Mouse (Mus musculus): ENCODE results near the gene Kif27. TPM values are rescaled to one million over a fixed set of nuclear protein-coding genes. Genes with fewer than 3 reads are reported as not detected.
"Not testable (repeated sequence)": the region's sequence is repeated elsewhere in the genome, so short reads cannot be mapped to it uniquely, and the experiment has no call there.

Gene Kif27
- polyA plus RNA-seq, 1 experiment from 2014 or later, result 0.37 TPM

DNA sequence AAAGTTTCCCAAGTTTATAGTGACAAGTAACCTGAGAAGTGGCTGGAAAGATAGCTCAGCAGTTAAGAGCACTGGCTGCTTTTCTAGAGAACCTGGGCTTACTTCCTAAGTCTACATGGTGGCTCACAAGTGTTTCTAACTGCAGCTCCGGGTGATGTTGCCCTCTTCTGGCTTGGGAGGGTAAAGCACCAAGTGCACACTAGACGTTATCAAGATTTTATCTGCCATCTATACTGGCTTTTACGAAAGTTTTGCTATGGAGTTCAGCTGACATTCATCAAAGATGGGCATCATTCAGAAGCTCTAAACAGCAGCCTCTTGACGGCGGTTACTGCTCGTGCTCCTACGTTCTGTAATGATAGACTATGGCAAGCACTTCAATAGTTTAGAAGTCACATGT lies 29.0 kb upstream of the Kif27 start:
- 14% methylated on average over 7 of the region's 7 CpGs for WGBS
- Histone ChIP-seq H3K4me1 (replicated peaks) (peaks cover 12% of the 10 kb centered on the region), H3K9me3 (replicated peaks) (no peaks in the 10 kb centered on the region), H3K27me3 (no peaks in the 10 kb centered on the region), H3K9ac (no peak overlapping the region), H3K36me3 (peaks cover 22% of the 10 kb centered on the region), H3K4me2 (no peak overlapping the region), H3K4me3 (no peak overlapping the region), H3K27ac (no peak overlapping the region)
- no peak for ATAC-seq (replicated peaks; ENCODE audit: insufficient number of reproducible peaks, insufficient read depth, low FRiP score, low read depth)

DNA sequence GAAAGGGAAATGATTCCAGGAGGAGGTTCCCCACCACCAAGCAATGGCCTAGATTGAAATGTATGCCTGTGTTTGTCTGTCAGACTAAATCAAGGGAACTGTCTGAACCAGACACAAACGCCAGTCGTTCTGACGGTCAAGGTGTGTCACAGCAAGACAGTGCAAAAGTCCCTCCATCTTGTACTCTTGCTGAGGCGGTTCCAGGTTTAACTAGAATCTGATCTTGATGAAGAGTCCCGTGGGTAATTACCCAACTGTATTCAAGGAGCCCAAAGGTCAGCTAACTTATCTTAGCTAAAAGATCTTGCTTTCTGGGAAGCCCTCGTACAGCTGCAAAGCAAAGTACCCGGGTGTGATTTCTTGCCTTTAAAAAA lies 26.6 kb upstream of the Kif27 start:
- Histone ChIP-seq H3K27ac (peak overlapping the region; percentile 27; the same call in 1 of the 2 replicates), H3K9ac (peak overlapping the region; percentile 80; the same call in 1 of the 2 replicates), H3K9me3 (replicated peaks) (peaks cover 3% of the 10 kb centered on the region; the same call in 1 of the 2 replicates), H3K4me3 (peak overlapping the region; percentile 83), H3K36me3 (peaks cover 25% of the 10 kb centered on the region), H3K4me1 (replicated peaks) (peaks cover 12% of the 10 kb centered on the region), H3K27me3 (no peaks in the 10 kb centered on the region), H3K4me2 (peak overlapping the region; percentile 95)
- ATAC-seq (replicated peaks; ENCODE audit: insufficient number of reproducible peaks, insufficient read depth, low FRiP score, low read depth), result no peak
- WGBS, result 71% methylated on average over 7 of the region's 7 CpGs

DNA sequence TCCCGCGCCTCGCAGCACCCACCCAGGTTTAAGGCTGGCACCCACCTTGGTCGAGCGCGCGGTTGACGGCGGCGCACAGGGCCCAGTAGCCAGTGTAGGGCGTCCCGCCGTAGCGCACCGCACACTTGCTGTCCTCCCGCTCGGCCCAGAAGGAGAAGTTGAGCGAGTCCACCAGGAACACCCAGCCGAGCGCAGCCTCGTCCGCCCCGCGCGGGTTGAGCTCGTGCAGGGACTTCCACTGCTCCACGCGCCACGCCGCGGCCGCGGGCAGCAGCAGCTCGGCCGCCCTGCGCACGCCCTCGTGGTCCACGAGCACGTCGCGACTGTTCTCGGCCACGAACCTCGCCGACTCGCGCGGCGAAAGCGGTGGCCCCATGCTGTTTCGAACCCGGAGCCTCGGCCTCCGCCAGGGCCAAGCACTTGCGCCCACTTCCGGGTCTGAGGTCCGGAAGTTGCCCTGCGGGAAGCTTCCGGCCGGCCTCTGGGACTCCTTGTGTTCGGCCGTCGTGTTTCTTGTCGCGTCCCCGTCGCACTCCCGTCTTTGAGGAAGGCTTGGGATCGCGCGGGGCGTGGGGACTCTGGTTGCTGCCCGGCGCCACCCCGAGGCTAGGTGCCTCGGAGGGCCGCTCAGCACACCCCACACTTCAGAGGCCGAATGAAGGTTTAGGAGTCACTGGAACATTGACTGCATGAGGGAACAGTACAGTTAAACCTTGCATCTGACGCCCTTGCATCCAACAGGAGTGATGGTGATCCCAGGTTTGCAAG lies 26.0 kb upstream of the Kif27 start, which contains the start of gene 2210016F16Rik:
TSS of gene 2210016F16Rik (minus strand) at position 447 of the 768 bp plus-strand sequence.
- peak within 1 kb of the TSS; percentile 80 for H3K9ac ChIP-seq
- H3K4me3 ChIP-seq, result peak within 1 kb of the TSS; percentile 83
- H3K36me3 ChIP-seq, result peaks cover 25% of the 10 kb centered on the region
- peaks cover 12% of the 10 kb centered on the region for H3K4me1 ChIP-seq (replicated peaks)
- peaks cover 3% of the 10 kb centered on the region; the same call in 1 of the 2 replicates for H3K9me3 ChIP-seq (replicated peaks)
- WGBS, result 2% methylated on average over 80 of the region's 80 CpGs
- H3K27me3 ChIP-seq, result no peaks in the 10 kb centered on the region
- H3K27ac ChIP-seq, result peak within 1 kb of the TSS; percentile 27
- H3K4me2 ChIP-seq, result peak within 1 kb of the TSS; percentile 95
- peak; percentile 73 for ATAC-seq (replicated peaks; ENCODE audit: insufficient number of reproducible peaks, insufficient read depth, low FRiP score, low read depth)

DNA sequence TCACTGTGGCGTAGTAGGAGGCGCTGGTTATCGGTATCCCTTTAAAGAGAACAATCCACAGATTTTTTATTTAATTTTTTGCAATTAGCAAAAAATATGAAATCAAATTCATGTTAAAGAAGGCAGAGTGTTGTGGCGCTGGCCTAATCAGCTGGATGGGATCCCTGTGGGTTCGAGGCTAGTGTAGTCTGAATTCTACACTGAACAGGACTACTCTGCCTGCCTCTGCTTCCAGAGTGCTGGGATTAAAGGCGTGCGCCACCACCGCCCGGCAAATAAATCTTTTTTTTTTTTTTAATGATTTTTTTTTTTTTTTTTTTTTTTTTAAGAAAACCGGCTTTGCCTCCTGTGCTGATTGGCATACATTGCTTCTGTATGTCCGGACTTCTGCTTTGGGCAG lies 25.4 kb upstream of the Kif27 start:
- H3K4me1 ChIP-seq (replicated peaks), result peaks cover 12% of the 10 kb centered on the region
- no peaks in the 10 kb centered on the region for H3K27me3 ChIP-seq
- H3K27ac ChIP-seq, result no peak overlapping the region
- H3K36me3 ChIP-seq, result peaks cover 27% of the 10 kb centered on the region
- no peak for ATAC-seq (replicated peaks; ENCODE audit: insufficient number of reproducible peaks, insufficient read depth, low FRiP score, low read depth)
- H3K9me3 ChIP-seq (replicated peaks), result peaks cover 3% of the 10 kb centered on the region; the same call in 1 of the 2 replicates
- peak overlapping the region; percentile 83 for H3K4me3 ChIP-seq
- WGBS, result 54% methylated on average over 11 of the region's 11 CpGs
- H3K9ac ChIP-seq, result peak overlapping the region; percentile 80
- H3K4me2 ChIP-seq, result peak overlapping the region; percentile 95

DNA sequence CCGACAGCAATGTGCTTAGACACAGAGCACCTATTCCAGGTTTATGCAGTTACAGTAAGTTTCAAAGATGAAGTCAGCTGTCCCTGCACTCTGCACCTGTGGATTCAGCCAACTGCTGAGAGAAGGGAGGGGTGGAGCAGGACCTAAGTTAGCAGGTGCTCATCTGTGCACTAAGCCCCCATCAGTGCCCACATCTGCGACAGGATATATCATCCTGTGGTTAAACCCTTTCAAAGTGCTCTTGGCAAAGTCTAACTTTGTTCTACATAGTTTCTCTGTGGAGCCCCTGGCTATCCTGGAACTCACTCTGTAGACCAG lies 14.2 kb upstream of the Kif27 start:
- no peak overlapping the region for H3K9ac ChIP-seq
- H3K4me3 ChIP-seq, result no peak overlapping the region
- no peaks in the 10 kb centered on the region for H3K9me3 ChIP-seq (replicated peaks)
- 78% methylated on average over 2 of the region's 2 CpGs for WGBS
- ATAC-seq (replicated peaks; ENCODE audit: insufficient number of reproducible peaks, insufficient read depth, low FRiP score, low read depth), result no peak
- no peaks in the 10 kb centered on the region for H3K27me3 ChIP-seq
- H3K4me1 ChIP-seq (replicated peaks), result no peaks in the 10 kb centered on the region
- no peaks in the 10 kb centered on the region for H3K36me3 ChIP-seq
- no peak overlapping the region for H3K27ac ChIP-seq
- no peak overlapping the region for H3K4me2 ChIP-seq

DNA sequence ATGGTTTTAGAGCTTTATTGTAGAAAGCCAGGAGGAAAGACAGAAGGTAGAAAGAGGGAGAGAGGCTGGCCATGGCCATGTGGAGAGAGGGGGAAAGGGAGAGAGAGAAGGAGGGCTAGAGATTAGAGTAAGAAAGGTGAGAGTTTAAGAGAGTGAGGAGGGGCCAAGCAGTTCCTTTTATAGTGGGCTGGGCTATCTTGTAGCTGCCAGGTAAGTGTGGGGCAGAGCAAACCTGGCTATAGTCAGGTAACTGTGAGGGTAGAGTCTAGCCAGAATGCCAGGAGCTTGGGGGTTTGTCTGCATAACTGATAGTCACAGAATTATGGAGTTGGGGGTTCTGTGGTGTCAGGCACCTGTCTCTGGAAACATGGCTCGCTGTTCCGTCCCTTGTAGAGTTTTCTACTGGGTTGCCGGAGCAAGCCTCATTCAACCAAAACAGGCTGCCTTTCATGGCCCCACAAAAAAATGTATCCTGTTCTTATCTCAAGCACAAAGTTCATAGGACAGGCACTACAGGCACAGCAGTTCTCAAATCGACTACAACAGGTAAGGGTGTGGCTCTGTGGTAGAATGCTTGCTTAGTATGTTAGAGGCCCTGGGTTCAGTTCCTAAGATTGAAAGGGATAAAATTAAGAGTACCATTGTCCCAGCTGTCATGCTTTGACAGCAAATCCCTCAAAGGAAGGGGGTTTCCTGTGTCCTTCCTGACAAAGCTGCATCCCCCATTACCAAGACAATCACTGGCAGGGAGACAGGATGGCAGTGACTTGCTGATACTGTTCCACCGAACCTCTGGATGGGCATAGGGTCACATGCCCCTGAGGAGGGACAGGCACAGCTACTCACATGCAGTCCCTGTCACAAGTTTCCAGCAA lies 13.6 kb upstream of the Kif27 start:
- ATAC-seq (replicated peaks; ENCODE audit: insufficient number of reproducible peaks, insufficient read depth, low FRiP score, low read depth), result no peak
- no peaks in the 10 kb centered on the region for H3K9me3 ChIP-seq (replicated peaks)
- H3K4me2 ChIP-seq, result no peak overlapping the region
- no peak overlapping the region for H3K27ac ChIP-seq
- H3K9ac ChIP-seq, result no peak overlapping the region
- H3K4me3 ChIP-seq, result no peak overlapping the region
- H3K27me3 ChIP-seq, result no peaks in the 10 kb centered on the region
- no peaks in the 10 kb centered on the region for H3K36me3 ChIP-seq
- 73% methylated on average over 5 of the region's 5 CpGs for WGBS
- no peaks in the 10 kb centered on the region for H3K4me1 ChIP-seq (replicated peaks)

DNA sequence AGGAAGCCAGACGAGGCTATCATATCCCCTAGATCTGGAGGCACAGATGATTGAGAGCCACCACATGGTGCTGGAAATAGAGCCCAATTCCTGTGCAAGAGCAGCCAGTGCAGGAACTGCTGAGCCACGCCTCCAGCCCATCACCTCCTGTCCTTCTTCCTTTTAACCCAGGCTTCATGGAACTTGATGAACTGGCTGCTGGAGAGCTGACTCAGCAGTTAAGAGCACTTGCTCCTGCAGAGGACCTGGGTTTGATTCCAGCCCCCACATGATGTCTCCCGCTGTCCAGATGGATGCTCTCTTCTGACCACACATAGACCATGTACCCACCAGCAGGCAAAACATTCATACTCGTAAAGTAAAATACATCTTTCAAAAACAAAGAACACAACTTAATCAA lies 9.9 kb upstream of the Kif27 start:
- Histone ChIP-seq H3K4me1 (replicated peaks) (no peaks in the 10 kb centered on the region), H3K9me3 (replicated peaks) (no peaks in the 10 kb centered on the region), H3K27me3 (no peaks in the 10 kb centered on the region), H3K27ac (no peak overlapping the region), H3K36me3 (no peaks in the 10 kb centered on the region), H3K4me3 (no peak overlapping the region), H3K9ac (no peak overlapping the region), H3K4me2 (no peak overlapping the region)
- 56% methylated on average over 4 of the region's 4 CpGs for WGBS
- no peak for ATAC-seq (replicated peaks; ENCODE audit: insufficient number of reproducible peaks, insufficient read depth, low FRiP score, low read depth)

DNA sequence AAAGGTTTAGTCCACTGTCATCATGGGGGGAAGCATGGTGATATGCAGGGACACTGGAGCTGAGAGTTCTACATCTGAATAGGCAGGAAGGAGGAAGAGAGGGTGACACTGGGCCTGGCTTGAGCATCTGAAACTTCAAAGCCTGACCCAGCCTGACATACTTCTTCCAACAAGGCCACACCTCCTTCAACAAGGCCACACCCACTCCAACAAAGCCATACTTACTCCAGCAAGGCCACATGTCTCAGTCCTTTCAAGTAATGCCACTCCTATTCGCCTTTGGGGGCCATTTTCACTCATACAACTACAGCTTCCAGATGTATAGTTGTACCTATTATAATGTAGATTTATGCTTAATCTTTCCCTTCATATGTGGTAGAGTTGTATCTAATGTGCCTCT lies 8.7 kb upstream of the Kif27 start:
- WGBS, result 63% methylated on average over 1 of the region's 1 CpGs
- Histone ChIP-seq H3K27ac (no peak overlapping the region), H3K4me3 (no peak overlapping the region), H3K4me1 (replicated peaks) (no peaks in the 10 kb centered on the region), H3K36me3 (no peaks in the 10 kb centered on the region), H3K27me3 (no peaks in the 10 kb centered on the region), H3K9me3 (replicated peaks) (no peaks in the 10 kb centered on the region), H3K4me2 (no peak overlapping the region), H3K9ac (no peak overlapping the region)
- no peak for ATAC-seq (replicated peaks; ENCODE audit: insufficient number of reproducible peaks, insufficient read depth, low FRiP score, low read depth)

DNA sequence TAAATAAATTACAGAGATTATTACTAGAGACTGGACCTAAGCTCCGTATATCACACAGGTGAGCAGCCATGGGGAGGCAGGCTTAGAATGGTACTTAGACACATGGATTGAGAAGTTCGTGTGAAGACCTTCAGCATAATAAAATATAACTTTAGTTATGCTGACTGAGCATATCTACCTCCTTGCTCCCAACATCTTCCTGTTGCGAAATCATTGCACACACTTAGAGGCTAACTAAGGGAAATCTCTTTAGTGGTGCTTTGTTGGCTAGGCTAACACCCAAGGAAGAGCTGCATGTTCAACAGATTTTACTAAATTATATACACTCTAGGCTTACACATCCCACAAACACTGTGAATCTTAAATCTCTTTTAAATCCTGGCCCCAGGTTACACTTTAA lies 7.5 kb upstream of the Kif27 start:
- H3K4me1 ChIP-seq (replicated peaks), result no peaks in the 10 kb centered on the region
- H3K27ac ChIP-seq, result no peak overlapping the region
- H3K27me3 ChIP-seq, result no peaks in the 10 kb centered on the region
- H3K4me3 ChIP-seq, result no peak overlapping the region
- no peak overlapping the region for H3K9ac ChIP-seq
- no peaks in the 10 kb centered on the region for H3K9me3 ChIP-seq (replicated peaks)
- H3K4me2 ChIP-seq, result no peak overlapping the region
- 90% methylated on average over 3 of the region's 3 CpGs for WGBS
- ATAC-seq (replicated peaks; ENCODE audit: insufficient number of reproducible peaks, insufficient read depth, low FRiP score, low read depth), result no peak
- no peaks in the 10 kb centered on the region for H3K36me3 ChIP-seq

DNA sequence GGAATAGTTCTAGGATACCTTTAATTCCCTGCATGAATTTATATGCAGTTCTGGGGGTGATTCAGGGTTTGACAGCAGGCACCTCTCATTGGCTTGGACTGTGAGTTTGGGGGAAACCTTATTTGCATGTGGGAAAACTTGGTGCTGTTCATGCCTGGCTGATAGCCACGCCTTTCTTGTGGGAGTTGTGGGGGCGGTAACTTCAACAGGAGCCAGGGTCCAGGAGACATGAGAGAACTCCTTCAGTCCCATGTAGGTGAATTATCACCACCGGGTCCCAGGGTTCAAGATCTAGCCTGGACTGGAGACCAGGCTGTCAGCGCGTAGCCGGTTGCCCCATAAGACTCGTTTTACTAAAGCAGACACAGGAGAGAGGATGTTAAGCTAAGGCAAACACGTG lies 6.3 kb upstream of the Kif27 start:
- not testable (repeated sequence) for H3K4me1 ChIP-seq (replicated peaks); H3K36me3 ChIP-seq; ATAC-seq (replicated peaks; ENCODE audit: insufficient number of reproducible peaks, insufficient read depth, low FRiP score, low read depth); H3K9ac ChIP-seq; H3K27me3 ChIP-seq; H3K4me3 ChIP-seq; H3K9me3 ChIP-seq (replicated peaks); H3K27ac ChIP-seq; H3K4me2 ChIP-seq
- 76% methylated on average over 8 of the region's 8 CpGs for WGBS

DNA sequence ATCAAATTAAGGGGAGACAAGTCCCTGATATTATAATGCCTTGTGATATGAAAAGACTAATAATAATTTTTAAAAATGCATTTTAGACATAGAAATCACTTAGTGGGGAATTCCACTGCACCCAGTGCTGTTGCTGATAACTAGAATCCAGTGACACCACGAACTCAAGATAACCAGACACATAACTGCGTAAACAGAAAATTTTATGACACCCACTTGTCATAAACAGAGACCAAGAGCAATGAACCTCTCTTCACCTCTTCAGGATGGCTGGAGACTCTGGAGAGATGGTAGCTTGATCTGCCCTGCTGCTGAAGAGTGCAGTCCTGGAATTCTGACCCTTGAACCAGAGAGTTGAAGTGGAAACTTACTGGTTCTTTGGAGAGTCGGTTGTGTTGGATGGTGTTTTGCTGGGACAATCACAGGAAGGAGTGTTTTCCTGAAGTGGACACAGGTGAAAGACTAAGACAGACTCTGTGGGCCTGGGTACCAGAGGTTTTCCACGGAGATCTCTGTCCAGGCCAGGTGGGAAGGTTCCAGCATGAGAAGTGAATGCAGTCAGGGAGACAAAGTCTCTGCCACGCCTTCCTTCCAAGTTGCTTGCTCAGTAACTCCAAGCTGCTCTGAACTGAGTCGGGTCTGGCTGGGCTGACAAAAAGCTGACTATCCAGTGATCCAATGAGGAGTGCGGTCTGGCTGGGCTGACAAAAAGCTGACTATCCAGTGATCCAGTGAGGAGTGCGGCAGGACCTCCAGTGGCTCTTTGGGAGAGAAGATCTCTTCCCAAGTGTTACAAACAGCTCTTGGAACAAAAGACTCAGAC lies 5.6 kb upstream of the Kif27 start:
- H3K9ac ChIP-seq, result no peak overlapping the region
- no peaks in the 10 kb centered on the region for H3K36me3 ChIP-seq
- no peak overlapping the region for H3K4me2 ChIP-seq
- H3K4me3 ChIP-seq, result no peak overlapping the region
- no peak overlapping the region for H3K27ac ChIP-seq
- no peaks in the 10 kb centered on the region for H3K27me3 ChIP-seq
- 73% methylated on average over 8 of the region's 8 CpGs for WGBS
- ATAC-seq (replicated peaks; ENCODE audit: insufficient number of reproducible peaks, insufficient read depth, low FRiP score, low read depth), result no peak
- no peaks in the 10 kb centered on the region for H3K9me3 ChIP-seq (replicated peaks)
- no peaks in the 10 kb centered on the region for H3K4me1 ChIP-seq (replicated peaks)

Measured in heart, embryonic 15.5 days (tissue).